Mouse (Mus musculus) lung, postnatal 36 days (tissue): ENCODE measurements around the gene Coq10b.
"Not testable (repeated sequence)": the region's sequence is repeated elsewhere in the genome, so short reads cannot be mapped to it uniquely, and the experiment has no call there.

Source experiments
- DNase-seq: peaks from one replicate; pipeline ENCODE4 v3.0.0; 2022; ENCODE audit warnings: mixed read lengths

The Coq10b gene

GRCm38 (mm10) chr1:55058383-55058782 is 5.8 kb downstream of the Coq10b start:
- not testable (repeated sequence) for DNase-seq

- DNase-seq = no peak
Observed at GRCm38 (mm10) chr1:55061099-55061498, 8.5 kb downstream of the Coq10b start.

- no peak for DNase-seq
Observed at GRCm38 (mm10) chr1:55061772-55062171, 9.2 kb downstream of the Coq10b start.

- DNase-seq = not testable (repeated sequence)
Observed at GRCm38 (mm10) chr1:55072328-55072727, 19.8 kb downstream of the Coq10b start.

GRCm38 (mm10) chr1:55074757-55075156 is 22.2 kb downstream of the Coq10b start:
- no peak for DNase-seq

- no peak for DNase-seq
Observed at GRCm38 (mm10) chr1:55075652-55076394, 23.3 kb downstream of the Coq10b start.

GRCm38 (mm10) chr1:55076395-55076743 is 23.8 kb downstream of the Coq10b start:
- no peak for DNase-seq

- DNase-seq = peak; percentile 38
Observed at GRCm38 (mm10) chr1:55076849-55077516, 24.4 kb downstream of the Coq10b start.

- no peak for DNase-seq
Observed at GRCm38 (mm10) chr1:55079677-55080076, 27.1 kb downstream of the Coq10b start.

- no peak for DNase-seq
Observed at GRCm38 (mm10) chr1:55082106-55082505, 29.5 kb downstream of the Coq10b start.

GRCm38 (mm10) chr1:55085781-55086366 is 33.3 kb downstream of the Coq10b start:
- no peak for DNase-seq

GRCm38 (mm10) chr1:55086868-55087400 is 34.4 kb downstream of the Coq10b start:
- DNase-seq = no peak

- no peak for DNase-seq
Observed at GRCm38 (mm10) chr1:55087401-55087904, 34.9 kb downstream of the Coq10b start.

- DNase-seq = peak; percentile 99
Observed at GRCm38 (mm10) chr1:55087932-55088610, 35.5 kb downstream of the Coq10b start, which contains the start of the genes Hspe1 and Hspd1. Hspe1 (plus strand) TSS chr1:55088132. Hspd1 (minus strand) TSS chr1:55088243.

- no peak for DNase-seq
Observed at GRCm38 (mm10) chr1:55088611-55089497, 36.3 kb downstream of the Coq10b start.

GRCm38 (mm10) chr1:55089498-55090064 is 37.0 kb downstream of the Coq10b start:
- no peak for DNase-seq

GRCm38 (mm10) chr1:55092056-55092455 is 39.5 kb downstream of the Coq10b start:
- DNase-seq = no peak

- no peak for DNase-seq
Observed at GRCm38 (mm10) chr1:55092469-55092868, 39.9 kb downstream of the Coq10b start.

GRCm38 (mm10) chr1:55106919-55107585 is 54.5 kb downstream of the Coq10b start:
- DNase-seq = no peak

GRCm38 (mm10) chr1:55107644-55108043 is 55.1 kb downstream of the Coq10b start:
- no peak for DNase-seq

GRCm38 (mm10) chr1:55108473-55108872 is 55.9 kb downstream of the Coq10b start:
- DNase-seq = no peak
